Mouse (Mus musculus) right cerebral cortex, postnatal 14 days (tissue): ENCODE data around the gene Gfpt1.

Source experiments
- DNase-seq: peaks from one replicate; pipeline ENCODE4 v3.0.0; 2022

Gene Gfpt1

DNA sequence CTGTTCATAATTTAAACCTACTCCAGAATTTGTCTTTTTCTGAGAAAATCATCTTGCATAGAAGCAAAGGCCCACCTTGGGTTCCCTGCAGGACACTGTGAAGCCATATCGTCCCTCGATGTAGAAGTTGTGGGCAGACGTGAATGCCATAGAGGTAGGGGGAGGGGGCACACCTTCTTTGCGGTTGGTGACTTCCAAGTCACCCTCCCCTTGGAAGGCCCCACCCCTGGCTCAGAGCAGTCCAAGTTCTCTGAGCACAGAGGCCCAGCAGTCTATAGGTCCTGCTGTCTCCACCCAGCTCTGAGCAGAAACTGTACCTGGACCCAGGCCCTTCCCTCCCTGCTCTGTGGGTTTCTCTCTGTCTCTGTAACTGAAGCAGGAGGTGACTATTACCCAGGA is 59.3 kb downstream of the Gfpt1 start:
- DNase-seq = no peak

GRCm38 (mm10) chr6:87102421-87102911 is 59.8 kb downstream of the Gfpt1 start:
- no peak for DNase-seq

GRCm38 (mm10) chr6:87103314-87103713 is 60.7 kb downstream of the Gfpt1 start:
- DNase-seq = no peak

GRCm38 (mm10) chr6:87104123-87104796 is 61.6 kb downstream of the Gfpt1 start, which contains the start of gene D6Ertd527e:
Gene D6Ertd527e (plus strand): TSS chr6:87104746.
- DNase-seq = no peak

GRCm38 (mm10) chr6:87111493-87111892 is 68.8 kb downstream of the Gfpt1 start:
- no peak for DNase-seq

- DNase-seq = no peak
These were observed 69.5 kb downstream of the Gfpt1 start for GRCm38 (mm10) chr6:87112125-87112524.

GRCm38 (mm10) chr6:87115981-87116380 is 73.3 kb downstream of the Gfpt1 start:
- DNase-seq = no peak

DNA sequence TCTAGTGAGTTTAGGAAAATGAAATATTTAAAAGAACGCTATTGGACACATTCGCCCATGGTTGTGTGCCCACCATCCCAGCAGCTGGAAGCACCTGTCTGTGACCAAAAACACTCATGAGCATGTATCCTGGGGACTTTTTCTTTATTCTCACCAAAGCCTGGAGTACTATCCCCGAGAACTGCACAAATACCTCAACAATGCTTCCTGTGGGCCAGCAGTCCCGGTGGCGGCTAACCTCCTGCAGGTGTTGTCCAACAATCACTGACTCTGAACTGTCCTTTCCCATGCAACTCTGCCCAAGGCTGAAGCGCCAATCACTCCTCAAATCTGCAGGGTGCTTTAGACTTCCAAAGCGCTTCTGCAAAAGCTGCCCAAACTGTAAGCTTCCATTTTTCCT is 74.0 kb downstream of the Gfpt1 start:
- no peak for DNase-seq

- DNase-seq = no peak
These were observed 76.6 kb downstream of the Gfpt1 start for GRCm38 (mm10) chr6:87119066-87119837.

DNA sequence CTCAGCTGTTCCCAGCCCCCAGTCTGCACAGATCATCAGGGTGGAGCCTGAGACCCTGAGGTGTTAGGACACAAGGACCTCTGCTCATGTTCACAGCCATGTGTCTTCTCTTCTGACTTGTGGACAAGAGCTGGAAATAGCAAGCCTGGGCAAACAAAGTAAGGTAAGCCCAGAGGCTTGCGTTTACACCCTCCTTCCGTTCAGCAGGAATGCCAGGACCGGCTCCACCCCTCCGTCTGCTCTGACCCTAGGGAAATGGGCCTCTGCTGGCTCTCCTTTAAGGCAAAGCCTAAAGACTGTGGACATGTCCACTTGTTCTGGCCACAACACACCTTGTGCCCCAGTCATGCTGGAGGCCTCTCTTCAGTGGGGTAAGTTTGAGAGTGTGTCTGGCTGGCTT is 77.3 kb downstream of the Gfpt1 start:
- no peak for DNase-seq

DNA sequence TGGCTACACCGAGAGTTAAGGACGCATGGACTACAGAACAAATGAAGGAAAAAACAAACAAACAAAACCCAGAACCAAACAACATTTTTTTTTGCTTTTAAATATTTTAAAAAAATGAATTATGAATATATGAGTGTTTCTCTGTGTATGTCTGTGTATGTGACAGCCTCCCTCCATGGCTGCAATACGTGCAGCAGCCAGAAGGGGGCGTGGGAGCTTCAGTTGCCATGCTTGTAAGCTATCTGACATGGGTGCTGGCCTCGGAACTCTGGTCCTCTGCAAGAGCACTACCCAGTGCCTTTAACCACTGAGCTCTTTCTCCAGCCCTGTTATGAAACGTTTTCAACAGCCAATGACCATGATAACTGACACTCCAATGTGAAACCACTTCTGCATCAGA is 78.0 kb downstream of the Gfpt1 start:
- DNase-seq = no peak

DNA sequence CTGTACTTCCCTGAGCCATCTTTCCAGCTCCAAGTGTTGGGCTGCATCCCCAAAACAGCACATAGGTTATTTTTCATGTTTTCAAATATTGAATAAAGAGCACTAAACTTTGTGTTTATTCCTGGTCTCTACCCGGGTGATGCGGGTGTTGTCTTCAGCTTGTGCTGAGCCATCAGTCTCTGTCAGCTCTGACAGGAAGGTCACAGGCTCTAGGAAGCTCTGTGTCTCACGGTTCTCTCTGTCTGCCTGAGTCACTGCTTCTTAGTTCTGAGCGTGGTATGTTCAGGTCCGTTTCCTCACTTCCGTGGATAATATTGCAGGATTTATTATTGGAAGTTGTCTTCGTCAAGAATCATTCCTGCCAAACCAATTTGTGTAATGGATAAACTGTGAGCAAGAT is 79.3 kb downstream of the Gfpt1 start:
- DNase-seq = no peak

DNA sequence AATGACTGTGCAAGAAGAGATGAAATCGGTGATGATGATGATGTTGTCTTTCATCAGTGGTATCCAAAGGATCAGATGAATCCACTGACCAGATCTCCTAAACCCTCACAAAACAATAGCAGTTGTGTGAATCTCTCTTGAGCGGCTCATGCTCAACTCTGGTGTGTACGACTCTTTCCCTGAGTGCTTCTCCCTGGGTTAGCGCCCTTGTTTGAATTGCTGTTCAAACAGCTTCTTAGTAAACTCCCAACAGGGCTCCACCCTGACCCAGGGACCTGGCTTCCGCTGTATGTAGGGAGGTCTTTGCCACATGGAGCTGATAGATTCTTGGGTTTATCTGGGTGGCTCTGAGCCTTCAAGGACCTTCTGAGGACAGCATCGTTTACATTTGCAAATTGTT is 80.8 kb downstream of the Gfpt1 start:
- no peak for DNase-seq

- no peak for DNase-seq
These were observed 81.3 kb downstream of the Gfpt1 start for GRCm38 (mm10) chr6:87123973-87124372.

DNA sequence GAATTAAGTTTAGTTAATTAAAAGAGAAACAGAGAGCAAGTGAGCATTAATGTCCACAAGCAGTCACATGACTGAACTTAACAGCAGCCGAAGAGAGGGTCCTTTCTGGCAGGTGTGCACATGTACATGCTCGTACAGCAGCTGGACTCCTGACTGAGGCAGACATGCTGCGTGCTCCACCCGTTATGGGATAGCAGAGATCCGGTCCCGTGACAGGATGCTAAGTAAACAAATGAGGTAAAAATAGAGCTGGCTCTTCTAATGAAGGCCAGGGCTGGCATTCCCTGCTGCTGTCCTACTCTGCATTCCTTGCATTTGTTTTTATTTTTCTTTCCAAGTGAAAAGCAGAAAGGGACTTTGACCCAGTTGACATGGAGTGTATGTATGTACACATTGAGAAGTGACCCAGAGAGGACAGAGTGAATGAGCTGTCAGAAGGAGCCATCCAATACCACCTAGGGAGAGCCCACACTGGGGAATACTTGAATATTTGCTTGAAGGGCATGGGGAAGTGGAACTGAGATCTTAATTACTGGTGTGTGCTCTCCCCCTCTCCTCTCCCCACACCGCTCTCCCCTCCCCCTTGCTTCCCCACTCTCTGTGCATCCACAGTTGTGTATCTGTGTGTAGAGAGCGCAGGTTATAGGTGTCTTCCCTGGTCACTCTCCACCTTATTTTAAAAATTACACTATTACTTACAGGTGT is 84.6 kb downstream of the Gfpt1 start:
- DNase-seq = no peak

GRCm38 (mm10) chr6:87129861-87130260 is 87.2 kb downstream of the Gfpt1 start:
- DNase-seq = no peak

- DNase-seq = no peak
These were observed 88.0 kb downstream of the Gfpt1 start for GRCm38 (mm10) chr6:87130628-87131027.

DNA sequence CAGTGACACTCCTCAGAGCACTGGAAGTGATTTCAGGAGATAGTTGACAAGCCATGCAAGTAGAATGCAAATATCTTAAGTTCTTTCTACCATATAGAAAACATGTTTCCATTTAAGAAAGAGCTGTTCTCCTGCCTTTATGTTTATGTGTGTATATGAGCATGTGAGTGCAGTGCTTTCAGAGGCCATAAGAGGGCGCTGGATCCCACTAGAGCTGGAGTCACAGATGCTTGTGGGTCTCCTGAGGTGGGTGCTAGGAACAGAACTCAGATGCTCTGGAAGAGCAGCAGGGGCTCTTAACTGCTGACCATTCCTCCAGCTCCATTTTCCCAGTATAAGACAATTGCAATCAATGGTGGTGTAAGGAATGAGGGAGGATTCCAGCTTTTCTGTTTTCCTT is 88.4 kb downstream of the Gfpt1 start:
- no peak for DNase-seq

DNA sequence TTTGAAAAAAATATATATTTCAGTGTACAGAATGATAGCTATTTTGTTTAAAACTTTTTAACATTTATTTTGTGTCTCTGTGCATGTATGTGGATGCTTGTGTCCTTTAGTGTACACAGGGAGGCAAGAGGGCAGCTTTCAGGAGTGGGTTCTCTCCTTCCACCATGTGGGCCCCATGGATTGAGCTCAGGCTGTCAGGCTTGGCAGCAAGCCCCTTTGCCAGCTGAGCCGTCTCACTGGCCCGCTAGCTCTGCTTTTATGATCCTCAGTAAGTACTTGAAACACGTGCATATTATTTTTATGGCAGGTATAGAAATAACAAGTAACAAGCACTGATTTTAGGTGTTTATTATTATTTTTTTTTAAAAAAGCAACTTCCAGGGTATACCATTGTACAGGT is 90.9 kb downstream of the Gfpt1 start:
- no peak for DNase-seq

DNA sequence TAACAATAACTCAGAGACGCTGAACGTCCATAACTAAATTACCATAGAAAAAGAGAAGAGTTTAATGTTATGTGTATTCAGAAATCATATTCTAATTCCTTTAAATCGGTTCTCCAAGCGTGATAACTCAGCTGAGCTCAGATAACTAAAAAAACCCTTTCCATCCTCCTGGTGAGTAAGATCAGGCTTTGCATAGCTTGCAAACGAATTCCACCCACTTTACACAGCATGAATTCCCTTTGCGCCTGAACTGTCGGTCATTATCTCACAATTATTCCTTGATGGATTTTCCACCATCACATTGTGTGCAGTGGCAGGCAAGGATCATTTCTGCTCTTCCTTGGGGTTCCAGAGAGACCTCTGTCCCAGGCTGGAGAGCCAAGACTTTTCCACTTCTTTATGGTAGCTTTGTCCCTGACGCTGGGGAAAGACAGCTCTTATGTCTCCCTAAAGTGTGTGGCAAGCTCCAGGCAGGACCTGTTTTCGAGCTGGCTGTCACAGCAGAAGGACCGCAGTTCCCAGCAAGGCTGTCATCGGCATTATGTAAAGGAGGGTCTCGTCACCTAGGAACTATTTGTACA is 91.4 kb downstream of the Gfpt1 start:
- no peak for DNase-seq

DNA sequence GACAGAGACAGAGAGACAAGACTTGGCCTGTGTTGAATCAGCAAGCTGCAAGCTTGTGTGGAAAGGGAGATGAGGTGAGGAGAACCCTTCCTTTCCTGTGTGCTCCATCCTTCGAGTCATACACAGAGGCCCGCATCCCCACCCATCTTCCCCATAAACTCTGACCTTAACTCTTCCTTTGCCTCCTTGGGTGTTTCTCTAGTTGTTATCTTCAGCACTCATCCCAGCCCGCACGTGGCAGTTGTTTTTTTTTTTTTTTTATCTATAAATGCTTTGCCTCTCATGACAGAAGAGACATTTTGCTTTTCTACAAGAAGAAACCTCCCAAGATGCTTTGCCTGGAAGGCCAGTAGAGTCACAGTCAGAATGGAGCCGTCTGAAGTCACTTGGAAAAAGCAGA is 95.8 kb downstream of the Gfpt1 start:
- DNase-seq = no peak

DNA sequence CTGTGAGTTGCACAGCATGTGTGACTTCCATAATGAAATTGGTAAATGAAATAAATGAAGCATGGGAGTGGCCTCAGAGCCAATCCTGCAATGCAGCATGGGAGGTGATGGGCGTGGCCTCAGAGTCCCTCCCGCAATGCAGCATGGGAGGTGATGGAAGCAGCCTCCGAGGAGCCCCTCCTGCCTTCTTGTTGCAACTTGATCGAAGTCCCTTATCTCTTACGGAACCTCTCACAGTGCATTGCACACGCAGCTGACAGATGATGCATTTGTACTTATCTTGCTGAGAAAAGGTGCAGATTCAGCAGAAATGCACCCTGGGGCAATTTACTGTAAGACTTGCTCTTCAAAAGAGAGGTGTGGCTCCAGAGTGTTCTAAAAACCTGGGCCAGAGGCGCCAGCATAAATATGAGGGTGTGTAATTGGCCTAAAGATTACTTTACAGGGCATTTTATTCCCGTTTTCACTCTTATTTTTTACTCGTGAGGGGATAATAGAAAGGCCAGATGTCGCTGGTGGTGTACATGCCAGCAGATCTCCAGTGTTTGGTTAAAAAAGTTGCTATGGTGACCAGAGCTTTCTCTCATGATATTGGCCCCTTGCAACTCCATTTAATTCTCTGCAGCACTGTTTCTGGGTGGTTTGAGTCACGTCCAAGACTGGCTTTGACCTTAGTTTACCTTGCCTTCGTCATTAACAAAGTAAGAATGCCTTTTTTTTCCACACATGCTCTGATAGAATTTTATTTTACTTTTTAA is 97.3 kb downstream of the Gfpt1 start:
- DNase-seq = no peak
